Mouse (Mus musculus) forebrain, embryonic 15.5 days (tissue): ENCODE results near the gene Acp7. TPM values are rescaled to one million over a fixed set of nuclear protein-coding genes. Genes with fewer than 3 reads are reported as not detected.
"Not testable (repeated sequence)": the region's sequence is repeated elsewhere in the genome, so short reads cannot be mapped to it uniquely, and the experiment has no call there.

Experiments
- ATAC-seq: fragments of 200-750 bp; cut with Nextera tagmentation; replicated peaks from 2 replicates; pipeline ENCODE4 v1.8.0; 2017; ENCODE audit warnings: mild to moderate bottlenecking, moderate TSS enrichment, moderate library complexity
- H3K27ac ChIP-seq: fragments of 300-500 bp; sonication (generic); replicated peaks from 2 replicates; pipeline ENCODE4 v1.5.1; 2015; ENCODE audit warnings: mild to moderate bottlenecking, inconsistent platforms
- H3K27me3 ChIP-seq: fragments of 300-500 bp; sonication (generic); 2 replicates; pipeline ENCODE4 v1.6.1; 2015; ENCODE audit warnings: inconsistent platforms
- H3K36me3 ChIP-seq: fragments of 300-500 bp; sonication (generic); 2 replicates; pipeline ENCODE4 v1.6.1; 2015; ENCODE audit warnings: mild to moderate bottlenecking, inconsistent platforms
- H3K4me1 ChIP-seq: fragments of 300-500 bp; sonication (generic); 2 replicates; pipeline ENCODE4 v1.6.1; 2015; ENCODE audit warnings: inconsistent platforms
- H3K4me2 ChIP-seq: fragments of 300-500 bp; sonication (generic); replicated peaks from 2 replicates; pipeline ENCODE4 v1.6.1; 2015; ENCODE audit warnings: mild to moderate bottlenecking, inconsistent platforms
- H3K4me3 ChIP-seq: fragments of 300-500 bp; sonication (generic); 2 replicates; pipeline ENCODE4 v1.5.1; 2015; ENCODE audit warnings: mild to moderate bottlenecking, inconsistent platforms
- H3K9ac ChIP-seq: fragments of 300-500 bp; sonication (generic); replicated peaks from 2 replicates; pipeline ENCODE4 v1.6.1; 2015; ENCODE audit warnings: mild to moderate bottlenecking, inconsistent platforms
- H3K9me3 ChIP-seq: fragments of 300-500 bp; sonication (generic); 2 replicates; pipeline ENCODE4 v1.6.1; 2016; ENCODE audit warnings: inconsistent platforms
- WGBS: fragments of 180-500 bp; shearing (Covaris S2); methylation state at CpG from one replicate; pipeline ENCODE4 v1.1.7; 2015; ENCODE audit warnings: mixed read lengths; 5-methylcytosine and 5-hydroxymethylcytosine counted together
- polyA plus RNA-seq: library from polyadenylated mRNA; unstranded; fragments of >200 nt; fragmentation: Nextera tagmentation; extraction: Ambion mirVana; gene quantifications from 2 replicates; pipeline ENCODE4 v1.2.1, GENCODE M21; 2015

The Acp7 gene
- polyA plus RNA-seq, 1 experiment from 2014 or later: not detected

GRCm38 (mm10) chr7:28645947-28646475 is 14.9 kb upstream of the Acp7 start:
- H3K27ac ChIP-seq: no peak overlapping the region
- no peak for ATAC-seq
- H3K27me3 ChIP-seq: no peaks in the 10 kb centered on the region
- no peaks in the 10 kb centered on the region for H3K36me3 ChIP-seq
- no peak overlapping the region for H3K9ac ChIP-seq
- no peak overlapping the region for H3K4me2 ChIP-seq
- 90% methylated on average over 2 of the region's 2 CpGs for WGBS
- H3K4me1 ChIP-seq: no peaks in the 10 kb centered on the region
- H3K4me3 ChIP-seq: no peak overlapping the region
- H3K9me3 ChIP-seq: no peaks in the 10 kb centered on the region

- no peak overlapping the region for H3K4me2 ChIP-seq
- no peak for ATAC-seq
- no peaks in the 10 kb centered on the region for H3K4me1 ChIP-seq
- no peaks in the 10 kb centered on the region for H3K27me3 ChIP-seq
- no peak overlapping the region for H3K4me3 ChIP-seq
- H3K9ac ChIP-seq: no peak overlapping the region
- H3K27ac ChIP-seq: no peak overlapping the region
- WGBS: 20% methylated on average over 6 of the region's 6 CpGs
- no peaks in the 10 kb centered on the region for H3K36me3 ChIP-seq
- no peaks in the 10 kb centered on the region for H3K9me3 ChIP-seq
Measured at GRCm38 (mm10) chr7:28645366-28645765, 14.2 kb upstream of the Acp7 start.

GRCm38 (mm10) chr7:28641546-28641945 is 10.4 kb upstream of the Acp7 start:
- 84% methylated on average over 8 of the region's 8 CpGs for WGBS
- H3K9me3 ChIP-seq: no peaks in the 10 kb centered on the region
- H3K36me3 ChIP-seq: no peaks in the 10 kb centered on the region
- no peak overlapping the region for H3K4me3 ChIP-seq
- no peak overlapping the region for H3K9ac ChIP-seq
- H3K4me2 ChIP-seq: no peak overlapping the region
- no peaks in the 10 kb centered on the region for H3K27me3 ChIP-seq
- ATAC-seq: no peak
- H3K27ac ChIP-seq: no peak overlapping the region
- H3K4me1 ChIP-seq: no peaks in the 10 kb centered on the region

- H3K4me2 ChIP-seq: no peak overlapping the region
- H3K9me3 ChIP-seq: no peaks in the 10 kb centered on the region
- WGBS: 24% methylated on average over 8 of the region's 8 CpGs
- no peaks in the 10 kb centered on the region for H3K4me1 ChIP-seq
- no peak overlapping the region for H3K9ac ChIP-seq
- H3K27me3 ChIP-seq: no peaks in the 10 kb centered on the region
- H3K4me3 ChIP-seq: no peak overlapping the region
- no peak overlapping the region for H3K27ac ChIP-seq
- H3K36me3 ChIP-seq: no peaks in the 10 kb centered on the region
- no peak for ATAC-seq
Measured at GRCm38 (mm10) chr7:28637511-28637910, 6.4 kb upstream of the Acp7 start.

- Histone ChIP-seq H3K9ac (no peak overlapping the region), H3K36me3 (no peaks in the 10 kb centered on the region), H3K27me3 (peaks cover 25% of the 10 kb centered on the region), H3K4me1 (peaks cover 6% of the 10 kb centered on the region; the same call in 1 of the 2 replicates), H3K4me3 (no peak overlapping the region), H3K27ac (no peak overlapping the region), H3K9me3 (no peaks in the 10 kb centered on the region), H3K4me2 (no peak overlapping the region)
- ATAC-seq: no peak
- 74% methylated on average over 4 of the region's 4 CpGs for whole genome bisulfite sequencing
Measured at GRCm38 (mm10) chr7:28634128-28634527, 3.0 kb upstream of the Acp7 start.

- WGBS: 85% methylated on average over 5 of the region's 5 CpGs
- H3K4me1 ChIP-seq: no peaks in the 10 kb centered on the region
- no peak for ATAC-seq
Measured at GRCm38 (mm10) chr7:28624791-28625190, 6.3 kb downstream of the Acp7 start.

GRCm38 (mm10) chr7:28619098-28619715 is 11.9 kb downstream of the Acp7 start:
- Histone ChIP-seq H3K27ac (no peak overlapping the region), H3K27me3 (no peaks in the 10 kb centered on the region), H3K9me3 (no peaks in the 10 kb centered on the region), H3K4me1 (no peaks in the 10 kb centered on the region), H3K4me2 (no peak overlapping the region), H3K9ac (no peak overlapping the region), H3K36me3 (no peaks in the 10 kb centered on the region), H3K4me3 (no peak overlapping the region)
- no peak for ATAC-seq
- WGBS: 79% methylated on average over 9 of the region's 9 CpGs

More at GRCm38 (mm10) chr7:28624791-28625190, 6.3 kb downstream of the Acp7 start:
- Histone ChIP-seq H3K27ac (no peak overlapping the region), H3K27me3 (peaks cover 9% of the 10 kb centered on the region), H3K9me3 (no peaks in the 10 kb centered on the region), H3K4me3 (no peak overlapping the region), H3K36me3 (no peaks in the 10 kb centered on the region), H3K4me2 (no peak overlapping the region), H3K9ac (no peak overlapping the region)

- no peaks in the 10 kb centered on the region for H3K9me3 ChIP-seq
- WGBS: 95% methylated on average over 8 of the region's 8 CpGs
- H3K27me3 ChIP-seq: no peaks in the 10 kb centered on the region
- no peak overlapping the region for H3K9ac ChIP-seq
- no peak for ATAC-seq
- H3K36me3 ChIP-seq: no peaks in the 10 kb centered on the region
- no peak overlapping the region for H3K27ac ChIP-seq
- H3K4me3 ChIP-seq: no peak overlapping the region
- peaks cover 4% of the 10 kb centered on the region; the same call in 1 of the 2 replicates for H3K4me1 ChIP-seq
- no peak overlapping the region for H3K4me2 ChIP-seq
Measured at GRCm38 (mm10) chr7:28605951-28606350, 25.2 kb downstream of the Acp7 start.

- ATAC-seq, H3K9me3 ChIP-seq, H3K27ac ChIP-seq, H3K4me2 ChIP-seq, H3K36me3 ChIP-seq, H3K27me3 ChIP-seq, H3K4me3 ChIP-seq, H3K4me1 ChIP-seq, H3K9ac ChIP-seq: not testable (repeated sequence)
- 83% methylated on average over 2 of the region's 2 CpGs for WGBS
Measured at GRCm38 (mm10) chr7:28603788-28604187, 27.3 kb downstream of the Acp7 start.

GRCm38 (mm10) chr7:28603136-28603535 is 28.0 kb downstream of the Acp7 start:
- H3K4me3 ChIP-seq: no peak overlapping the region
- WGBS: 87% methylated on average over 5 of the region's 5 CpGs
- H3K4me1 ChIP-seq: peaks cover 9% of the 10 kb centered on the region; the same call in 1 of the 2 replicates
- no peaks in the 10 kb centered on the region for H3K36me3 ChIP-seq
- no peak overlapping the region for H3K27ac ChIP-seq
- no peak overlapping the region for H3K9ac ChIP-seq
- ATAC-seq: no peak
- H3K4me2 ChIP-seq: no peak overlapping the region
- no peaks in the 10 kb centered on the region for H3K9me3 ChIP-seq
- H3K27me3 ChIP-seq: no peaks in the 10 kb centered on the region

- H3K27ac ChIP-seq: peak overlapping the region; percentile 31; the same call in 1 of the 2 replicates
- no peaks in the 10 kb centered on the region for H3K36me3 ChIP-seq
- H3K27me3 ChIP-seq: no peaks in the 10 kb centered on the region
- H3K9me3 ChIP-seq: no peaks in the 10 kb centered on the region
- H3K4me1 ChIP-seq: peaks cover 18% of the 10 kb centered on the region
- no peak overlapping the region for H3K9ac ChIP-seq
- WGBS: 23% methylated on average over 7 of the region's 7 CpGs
- ATAC-seq: no peak; the same call in 1 of the 2 replicates
- no peak overlapping the region for H3K4me3 ChIP-seq
- peak overlapping the region; percentile 16; the same call in 1 of the 2 replicates for H3K4me2 ChIP-seq
Measured at GRCm38 (mm10) chr7:28601668-28602067, 29.5 kb downstream of the Acp7 start.

GRCm38 (mm10) chr7:28601029-28601428 is 30.1 kb downstream of the Acp7 start:
- H3K4me3 ChIP-seq: no peak overlapping the region
- no peaks in the 10 kb centered on the region for H3K9me3 ChIP-seq
- no peaks in the 10 kb centered on the region for H3K36me3 ChIP-seq
- no peak overlapping the region for H3K4me2 ChIP-seq
- ATAC-seq: no peak
- peaks cover 24% of the 10 kb centered on the region for H3K4me1 ChIP-seq
- 13% methylated on average over 11 of the region's 11 CpGs for WGBS
- peak overlapping the region; percentile 31; the same call in 1 of the 2 replicates for H3K27ac ChIP-seq
- H3K27me3 ChIP-seq: no peaks in the 10 kb centered on the region
- no peak overlapping the region for H3K9ac ChIP-seq

- Histone ChIP-seq H3K27me3 (no peaks in the 10 kb centered on the region), H3K9ac (no peak overlapping the region), H3K4me3 (no peak overlapping the region), H3K9me3 (no peaks in the 10 kb centered on the region), H3K4me1 (peaks cover 38% of the 10 kb centered on the region), H3K27ac (no peak overlapping the region), H3K4me2 (no peak overlapping the region), H3K36me3 (no peaks in the 10 kb centered on the region)
- ATAC-seq: no peak
- WGBS: 73% methylated on average over 2 of the region's 2 CpGs
Measured at GRCm38 (mm10) chr7:28598951-28599350, 32.2 kb downstream of the Acp7 start.
